ENCODE assay signal across 27 mouse cellular contexts in genomic region chr15:57618466-57618865, GRCm38 (mm10).
DNase-seq lines count a peak whose midpoint lies in the region; ATAC-seq and TF ChIP-seq lines count a peak whose summit lies in the region.
"Had no signal": no experiment of that assay in that cellular context is flagged by ENCODE, and none has a peak within 500 bp of the region (broad histone marks: within the 10 kb centered on the region; RNA-seq: fewer than 3 reads in every experiment).

No protein-coding gene starts in this region.

- no peaks in the 10 kb centered on the region for H3K36me3 ChIP-seq in midbrain, postnatal 0 days (ENCODE audit: insufficient read depth, low read length)
- H3K36me3 ChIP-seq in midbrain, embryonic 16.5 days (ENCODE audit: control insufficient read depth, insufficient read depth, low read length), result no peaks in the 10 kb centered on the region
- H3K36me3 ChIP-seq: embryonic facial prominence, embryonic 13.5 days; forebrain, embryonic 10.5 days; forebrain, embryonic 15.5 days; G1E; heart, embryonic 12.5 days; limb, embryonic 10.5 days; limb, embryonic 15.5 days; liver, embryonic 13.5 days; neural tube, embryonic 13.5 days had no signal

- H3K4me2 ChIP-seq in midbrain, postnatal 0 days (ENCODE audit: low read depth, low read length, poor library complexity, severe bottlenecking), result no peak overlapping the region
- no peak overlapping the region for H3K4me2 ChIP-seq in midbrain, embryonic 16.5 days (ENCODE audit: low read length)
- H3K4me2 ChIP-seq: embryonic facial prominence, embryonic 13.5 days; forebrain, embryonic 15.5 days; heart, embryonic 12.5 days; limb, embryonic 15.5 days; liver, embryonic 13.5 days; midbrain, embryonic 11.5 days; neural tube, embryonic 13.5 days had no signal

- WGBS in midbrain, postnatal 0 days, result 86% methylated on average over 6 of the region's 6 CpGs
- WGBS in midbrain, embryonic 16.5 days, result 85% methylated on average over 6 of the region's 6 CpGs

- H3K4me1 ChIP-seq in midbrain, postnatal 0 days (ENCODE audit: insufficient read depth, low read length), result no peaks in the 10 kb centered on the region
- H3K4me1 ChIP-seq in midbrain, embryonic 16.5 days (ENCODE audit: control insufficient read depth, insufficient read depth, low read length), result no peaks in the 10 kb centered on the region
- H3K4me1 ChIP-seq: embryonic facial prominence, embryonic 13.5 days; forebrain, embryonic 10.5 days; forebrain, embryonic 15.5 days; heart, embryonic 12.5 days; limb, embryonic 10.5 days; liver, embryonic 13.5 days; neural tube, embryonic 13.5 days had no signal

- ATAC-seq in midbrain, postnatal 0 days (ENCODE audit: low FRiP score), result no peak
- ATAC-seq in midbrain, embryonic 16.5 days, result no peak
- ATAC-seq: forebrain, embryonic 15.5 days; intestine, postnatal 0 days; lung, postnatal 0 days had no signal

- H3K9ac ChIP-seq in midbrain, postnatal 0 days (replicated peaks; ENCODE audit: low read length, poor library complexity, severe bottlenecking), result no peak overlapping the region
- no peak overlapping the region for H3K9ac ChIP-seq in midbrain, embryonic 16.5 days (ENCODE audit: low read depth, low read length)
- H3K9ac ChIP-seq: embryonic facial prominence, embryonic 13.5 days; forebrain, embryonic 15.5 days; heart, embryonic 12.5 days; limb, embryonic 15.5 days; liver, embryonic 13.5 days; neural tube, embryonic 13.5 days had no signal

- no peaks in the 10 kb centered on the region for H3K9me3 ChIP-seq in midbrain, postnatal 0 days (ENCODE audit: low read length)
- H3K9me3 ChIP-seq in midbrain, embryonic 16.5 days (replicated peaks; ENCODE audit: control insufficient read depth, low read length, poor library complexity, severe bottlenecking), result no peaks in the 10 kb centered on the region
- H3K9me3 ChIP-seq: embryonic facial prominence, embryonic 13.5 days; forebrain, embryonic 10.5 days; forebrain, embryonic 15.5 days; G1E; heart, embryonic 12.5 days; limb, embryonic 10.5 days; limb, embryonic 15.5 days; liver, embryonic 13.5 days; neural tube, embryonic 13.5 days had no signal

- TF ChIP-seq CTCF in midbrain, postnatal 0 days (IDR thresholded peaks at IDR 0.05), result no peak

- no peak overlapping the region for H3K4me3 ChIP-seq in midbrain, postnatal 0 days (ENCODE audit: low read depth, low read length)
- H3K4me3 ChIP-seq in midbrain, embryonic 16.5 days (ENCODE audit: low read depth, low read length), result no peak overlapping the region
- H3K4me3 ChIP-seq: embryonic facial prominence, embryonic 13.5 days; forebrain, embryonic 10.5 days; forebrain, embryonic 15.5 days; heart, embryonic 12.5 days; limb, embryonic 10.5 days; limb, embryonic 15.5 days; liver, embryonic 13.5 days; neural tube, embryonic 13.5 days had no signal

- DNase-seq in cerebellum, postnatal 14 days, result peak; percentile 48 to 58
- DNase-seq in cerebellum, adult 11 months, result no peak
- DNase-seq in heart, postnatal 4 days, result peak; percentile 13
- DNase-seq in heart, adult 8-10 months (ENCODE audit: low spot score), result no peak
- peak; percentile 24 for DNase-seq in kidney, postnatal 10 days
- no peak for DNase-seq in kidney, adult 18-20 months
- DNase-seq in midbrain, postnatal 0 days (ENCODE audit: low spot score), result peak; percentile 39
- DNase-seq: adrenal gland, adult 8-10 months; cerebellum, adult 9-10 months; kidney, postnatal 36 days; liver, embryonic 13.5 days; lung, adult 18-20 months; right cerebral cortex, postnatal 4 days; thymus, postnatal 4 days had no signal

- H3K27me3 ChIP-seq in midbrain, postnatal 0 days (ENCODE audit: insufficient read depth, low read length), result no peaks in the 10 kb centered on the region
- H3K27me3 ChIP-seq in midbrain, embryonic 16.5 days (ENCODE audit: control insufficient read depth, insufficient read depth, low read depth, low read length), result no peaks in the 10 kb centered on the region
- H3K27me3 ChIP-seq: embryonic facial prominence, embryonic 13.5 days; forebrain, embryonic 15.5 days; heart, embryonic 12.5 days; limb, embryonic 15.5 days; liver, embryonic 13.5 days; neural tube, embryonic 13.5 days had no signal

- H3K27ac ChIP-seq in midbrain, postnatal 0 days (ENCODE audit: low read depth, low read length), result no peak overlapping the region
- H3K27ac ChIP-seq in midbrain, embryonic 16.5 days (ENCODE audit: low read length), result no peak overlapping the region
- H3K27ac ChIP-seq: embryonic facial prominence, embryonic 13.5 days; forebrain, embryonic 10.5 days; forebrain, embryonic 15.5 days; limb, embryonic 10.5 days; limb, embryonic 15.5 days; liver, embryonic 13.5 days; neural tube, embryonic 13.5 days; stomach, postnatal 0 days had no signal

Comparison
In these comparisons a context has a peak if more than half of its experiments do, and no peak if none do; other contexts are left out.
1. DNase-seq: peak in cerebellum, postnatal 14 days (2 of 2), heart, postnatal 4 days (single experiment), kidney, postnatal 10 days (single experiment) and midbrain, postnatal 0 days (single experiment); none in cerebellum, adult 11 months (single experiment), heart, adult 8-10 months (single experiment) and kidney, adult 18-20 months (single experiment).